Mouse (Mus musculus) kidney, adult 11 months (tissue): ENCODE results near the gene Sorbs1.

Experiments used
- DNase-seq: peaks from one replicate; pipeline ENCODE4 v3.0.0; 2022

The Sorbs1 gene

DNA sequence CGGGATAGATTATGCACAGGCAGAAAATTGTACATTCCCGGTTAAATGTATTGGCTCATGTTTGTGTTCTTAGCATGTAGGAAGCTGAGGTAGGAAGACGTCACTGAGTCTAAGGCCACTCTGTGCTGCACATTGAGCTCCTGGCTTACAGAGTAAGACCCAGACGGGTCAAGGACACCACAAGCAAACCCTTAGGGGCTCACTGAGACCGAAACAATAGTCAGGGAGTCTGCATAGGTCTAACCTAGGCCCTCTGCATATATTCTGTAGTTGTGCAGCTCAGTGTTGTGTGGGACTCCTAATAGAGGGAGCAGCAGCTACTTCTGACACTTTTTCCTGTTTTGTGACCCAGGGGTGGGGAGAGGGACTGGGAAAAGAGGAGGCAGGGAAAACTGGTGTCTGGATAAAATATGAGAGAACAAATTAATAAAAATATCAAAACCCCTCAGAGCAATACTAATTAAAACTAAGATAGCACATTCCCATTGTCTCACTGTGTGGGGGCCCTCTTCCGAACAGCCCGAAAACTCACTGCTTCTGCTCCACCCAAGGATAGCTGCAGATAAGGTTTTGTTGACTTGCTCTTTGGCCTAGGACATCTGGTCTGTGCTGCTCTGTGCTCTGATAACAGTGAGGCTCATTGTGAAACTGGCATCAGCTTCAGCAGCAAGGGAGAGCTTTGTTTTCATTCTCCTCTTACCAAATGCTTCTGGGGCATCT, 216.3 kb downstream of the Sorbs1 start:
- DNase-seq = no peak

DNA sequence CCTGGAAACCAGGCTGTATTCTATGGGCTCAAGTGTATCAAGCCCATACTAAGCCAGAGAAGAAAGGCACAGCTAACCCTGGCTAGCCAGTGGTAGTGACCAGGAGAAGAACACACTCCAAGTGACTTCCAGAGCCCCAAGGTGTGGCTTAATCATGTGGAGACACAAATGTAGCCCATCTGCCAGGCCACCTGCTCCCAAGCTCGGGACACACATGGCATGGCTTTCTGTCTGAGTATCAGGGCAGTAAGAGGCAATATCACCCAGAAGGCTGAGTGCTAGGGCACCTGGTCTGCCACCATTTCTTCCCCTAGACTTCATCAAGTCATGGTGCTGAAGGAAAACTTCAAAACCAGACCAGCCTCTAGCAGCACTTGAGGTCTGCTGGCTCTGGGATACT, 219.3 kb downstream of the Sorbs1 start:
- DNase-seq = no peak

- DNase-seq = no peak
These were observed 219.8 kb downstream of the Sorbs1 start for GRCm38 (mm10) chr19:40293791-40294190.

DNA sequence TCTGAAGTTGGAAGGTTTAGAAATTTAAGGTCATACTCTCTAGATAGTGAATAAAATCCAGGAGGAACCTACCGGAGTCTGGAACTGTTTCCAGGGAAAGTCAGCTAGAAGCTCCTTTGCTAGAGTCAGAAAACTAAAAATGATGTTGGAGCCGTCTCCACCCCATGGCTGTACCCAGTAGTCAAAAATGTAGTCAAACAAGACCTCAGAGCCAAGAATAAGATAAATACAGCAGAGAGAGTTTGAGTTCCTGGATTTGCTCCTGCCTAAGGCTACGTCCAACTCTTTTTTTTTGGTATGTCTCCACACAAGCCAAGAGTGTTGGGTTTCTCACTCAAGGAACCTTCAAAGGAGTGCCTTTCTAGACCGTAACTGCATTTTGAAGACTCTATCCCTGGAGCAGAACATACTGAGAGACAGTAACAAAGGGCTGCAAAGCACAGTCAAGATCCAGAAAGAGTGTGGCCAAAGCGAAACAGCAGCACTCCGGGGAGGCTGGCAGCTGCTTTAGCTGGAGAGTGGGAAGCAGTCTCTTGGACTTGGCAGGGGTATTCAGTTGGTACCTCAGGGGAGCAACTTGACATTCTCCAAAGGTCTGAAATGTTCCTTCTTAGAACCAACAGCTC, 223.4 kb downstream of the Sorbs1 start:
- DNase-seq = no peak

- no peak for DNase-seq
These were observed 225.2 kb downstream of the Sorbs1 start for GRCm38 (mm10) chr19:40288415-40288814.

- no peak for DNase-seq
These were observed 228.9 kb downstream of the Sorbs1 start for GRCm38 (mm10) chr19:40284704-40285103.

GRCm38 (mm10) chr19:40283415-40283814, 230.2 kb downstream of the Sorbs1 start:
- DNase-seq = no peak

DNA sequence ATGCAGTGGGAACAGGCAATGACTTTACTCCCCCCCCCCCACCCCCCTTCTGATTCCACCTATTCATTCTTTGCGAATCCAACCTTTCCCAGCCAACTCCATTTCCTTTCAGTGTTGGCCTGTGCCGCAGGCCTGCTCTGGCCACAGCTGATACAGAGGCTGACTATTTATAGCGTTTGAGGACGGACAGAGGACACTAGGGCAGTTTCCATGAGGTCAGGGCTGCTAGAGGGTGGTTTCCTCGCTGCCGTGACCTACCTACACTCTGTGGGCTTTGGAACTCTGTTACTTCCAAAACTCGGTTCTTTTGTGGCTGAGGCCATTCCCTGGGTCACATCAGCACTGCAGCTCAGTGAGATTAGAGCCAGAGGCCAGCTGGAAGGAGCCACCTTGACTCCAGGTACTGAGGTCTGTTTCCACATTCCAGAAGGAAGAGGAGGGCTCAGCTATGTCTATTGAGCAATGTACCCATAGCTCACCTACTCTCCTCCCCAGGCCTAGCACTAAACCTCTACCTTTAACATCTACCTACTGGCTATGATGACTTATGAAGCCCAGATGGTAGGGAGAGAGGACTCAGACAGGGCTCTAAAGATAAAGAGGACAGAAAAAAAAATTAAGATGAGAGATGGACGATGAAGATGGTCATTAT, 235.1 kb downstream of the Sorbs1 start:
- no peak for DNase-seq

DNA sequence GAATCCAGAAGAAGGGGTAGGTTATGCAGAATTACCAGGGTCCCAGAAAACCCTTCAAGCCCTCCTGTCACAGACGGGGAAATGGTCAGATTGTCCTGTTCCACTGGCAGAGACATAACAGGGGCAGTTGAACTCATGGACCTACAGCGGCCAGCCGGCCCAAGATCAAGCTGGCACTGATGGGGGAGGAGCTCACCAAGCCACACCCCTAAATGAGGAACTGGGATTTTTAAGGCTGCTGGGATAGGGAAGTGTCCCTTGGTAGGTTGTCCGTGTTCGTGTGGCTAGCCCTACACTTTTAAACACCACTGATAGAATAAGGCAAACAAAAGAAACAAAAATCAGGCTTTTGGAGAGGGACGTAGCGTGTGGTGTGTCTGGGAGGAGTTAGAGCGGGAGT, 236.1 kb downstream of the Sorbs1 start:
- no peak for DNase-seq

GRCm38 (mm10) chr19:40275401-40276188, 238.0 kb downstream of the Sorbs1 start:
- DNase-seq = peak; percentile 38

- DNase-seq = no peak
These were observed 240.9 kb downstream of the Sorbs1 start for GRCm38 (mm10) chr19:40272674-40273073.

DNA sequence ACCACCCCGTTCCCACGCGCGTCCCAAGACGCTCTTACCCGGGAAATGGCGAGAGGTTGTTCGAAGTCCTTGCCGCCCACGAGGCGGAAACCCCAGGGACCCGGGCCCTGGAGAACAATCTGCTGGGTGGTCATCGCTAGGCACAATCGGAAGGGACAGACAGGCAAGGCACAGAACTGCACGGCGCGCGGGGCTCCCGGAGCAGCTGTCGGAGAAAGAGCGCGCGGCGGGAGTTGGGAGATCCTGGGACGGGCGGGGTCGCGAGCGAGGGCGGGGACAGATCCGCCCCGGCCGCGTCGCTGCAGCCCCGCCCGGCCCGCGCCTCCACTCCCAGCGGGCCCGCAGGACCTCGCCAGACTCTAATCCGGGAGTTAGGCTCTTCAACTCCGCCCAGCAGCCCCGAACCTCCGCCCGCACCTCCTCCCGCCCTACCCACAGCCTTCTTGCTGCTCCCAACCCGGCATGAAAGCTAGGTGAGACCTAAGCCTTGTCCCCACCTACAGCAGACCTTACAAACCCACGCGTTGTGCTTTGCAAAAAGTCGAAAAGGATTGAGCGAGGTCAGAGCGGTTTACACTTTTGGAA, 242.2 kb downstream of the Sorbs1 start, which contains the start of gene Pdlim1:
Pdlim1 (minus strand) TSS at position 535 of the 585 bp plus-strand sequence.
- peak; percentile 33 for DNase-seq

- DNase-seq = no peak
These were observed 242.9 kb downstream of the Sorbs1 start for GRCm38 (mm10) chr19:40270351-40271307.

GRCm38 (mm10) chr19:40269526-40269925, 244.1 kb downstream of the Sorbs1 start:
- DNase-seq = no peak

DNA sequence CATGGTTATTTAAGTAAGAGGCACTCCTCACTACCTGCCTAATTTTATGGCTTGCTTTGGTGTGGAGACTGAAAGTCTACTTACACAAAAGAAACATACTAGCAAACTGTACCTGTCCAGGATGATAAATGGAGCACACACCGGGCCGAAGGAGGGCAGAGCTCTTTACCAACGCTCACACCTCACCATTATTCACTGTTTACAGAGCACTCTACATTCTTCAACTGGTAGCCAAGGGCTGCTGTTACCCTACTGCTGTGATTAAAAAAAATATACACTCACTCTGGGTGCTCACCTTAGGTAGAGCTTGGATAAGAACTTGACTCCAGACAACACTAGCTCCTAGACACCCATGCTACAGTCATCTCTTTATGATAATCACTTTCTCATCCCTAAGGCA, 245.1 kb downstream of the Sorbs1 start:
- DNase-seq = no peak

GRCm38 (mm10) chr19:40267380-40267779, 246.2 kb downstream of the Sorbs1 start:
- no peak for DNase-seq

- no peak for DNase-seq
These were observed 254.1 kb downstream of the Sorbs1 start for GRCm38 (mm10) chr19:40259485-40259884.

DNA sequence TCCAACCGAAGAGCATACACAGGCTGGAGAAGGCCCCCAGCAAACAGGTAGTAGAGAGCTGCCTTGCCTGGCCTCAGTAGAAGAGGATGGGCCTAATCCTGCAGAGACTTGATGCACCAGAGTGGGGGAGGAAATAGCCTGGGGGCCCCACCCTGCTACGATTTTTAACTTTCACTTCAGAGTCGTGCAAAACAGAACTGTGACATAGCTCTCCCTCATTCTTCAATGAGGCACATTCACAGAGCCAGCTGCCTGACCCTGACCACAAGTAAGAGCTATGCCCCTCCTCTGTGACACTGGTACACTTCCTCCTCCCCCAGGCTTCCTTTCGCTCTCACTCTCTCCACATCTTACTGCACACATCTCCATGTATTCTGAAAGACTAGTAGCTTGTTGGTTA, 256.2 kb downstream of the Sorbs1 start:
- no peak for DNase-seq

DNA sequence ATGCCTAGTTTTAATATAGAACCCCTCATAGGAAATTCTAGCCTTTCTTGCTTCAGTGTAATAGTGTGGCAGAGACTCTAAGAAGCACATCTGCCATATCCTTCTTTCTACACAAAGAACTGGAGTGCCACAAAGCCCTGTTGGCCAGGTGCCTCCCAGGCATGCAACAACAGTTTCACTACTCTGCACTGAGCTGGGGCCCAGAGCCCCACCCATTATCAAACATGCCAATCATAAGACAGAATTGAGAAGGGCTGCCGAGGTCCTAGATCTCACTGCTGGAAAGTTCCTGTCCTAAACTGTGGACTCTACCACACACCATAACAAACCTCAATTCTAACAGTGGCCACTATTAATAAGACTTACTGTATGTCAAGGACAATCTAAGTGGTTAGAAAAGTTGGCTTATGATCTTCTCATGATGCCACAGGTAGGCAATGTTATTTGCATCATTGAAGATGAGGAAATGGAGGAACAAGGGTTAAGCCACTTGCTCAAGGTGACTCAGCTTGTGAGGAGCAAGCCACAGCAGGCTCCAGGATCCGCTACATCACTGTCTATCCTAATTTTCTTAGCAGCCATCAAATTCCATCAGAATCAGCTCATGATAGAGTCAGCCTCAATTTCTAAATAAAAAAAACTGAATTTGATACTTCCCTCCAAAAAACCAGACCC, 257.1 kb downstream of the Sorbs1 start:
- no peak for DNase-seq

DNA sequence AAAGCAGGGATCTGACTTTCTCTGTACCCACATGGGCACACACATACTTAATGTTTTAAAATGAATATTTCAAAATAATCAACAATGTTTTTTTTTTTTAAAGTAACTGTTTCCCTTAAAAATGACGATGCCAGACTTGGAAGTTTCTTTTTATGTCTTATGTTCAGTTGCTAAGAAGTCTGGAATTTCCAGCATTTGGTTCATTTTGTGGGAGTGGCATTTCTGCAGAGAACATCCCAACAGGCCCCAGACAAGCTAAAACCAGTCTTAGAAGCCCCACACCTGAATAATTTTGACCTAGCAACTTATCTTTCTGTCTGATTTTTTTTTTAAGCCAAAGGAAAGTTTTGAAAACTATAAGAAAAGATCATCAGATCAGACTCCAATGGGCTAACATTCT, 258.0 kb downstream of the Sorbs1 start:
- DNase-seq = no peak

DNA sequence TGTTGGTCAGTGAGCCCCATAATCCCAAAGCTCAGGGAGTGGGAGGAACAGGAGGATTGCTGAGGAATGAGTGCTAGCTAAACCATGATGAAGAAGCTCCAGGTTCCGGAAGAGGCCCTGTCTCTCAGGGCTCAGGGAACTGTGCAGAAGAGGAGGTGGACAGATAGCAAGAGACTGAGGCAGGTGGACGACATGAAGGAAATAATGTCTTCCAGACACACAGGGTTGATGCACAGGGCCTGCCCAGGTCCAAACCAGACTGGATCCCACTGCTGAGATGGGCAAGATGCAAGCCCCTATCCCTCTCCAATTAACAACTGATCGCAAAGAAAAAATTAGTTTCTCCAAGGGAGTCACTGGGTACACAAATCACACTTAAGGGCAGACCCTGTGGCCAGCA, 258.8 kb downstream of the Sorbs1 start:
- no peak for DNase-seq
